Mouse (Mus musculus) cerebellum, adult 11 months (tissue): ENCODE measurements around the gene Snrnp70.

ENCODE experiments used
- DNase-seq: peaks from one replicate; pipeline ENCODE4 v3.0.0; 2022

Snrnp70 gene

GRCm38 (mm10) chr7:45335056-45335455 is 60.5 kb downstream of the Snrnp70 start, which contains the start of gene Hrc:
Hrc (plus strand) TSS chr7:45335290.
- DNase-seq = no peak

- no peak for DNase-seq
These were observed 60.9 kb downstream of the Snrnp70 start for GRCm38 (mm10) chr7:45334605-45335004.

GRCm38 (mm10) chr7:45333431-45333982 is 62.0 kb downstream of the Snrnp70 start, which contains the start of gene Trpm4:
Trpm4 (minus strand) TSS chr7:45333780.
- peak; percentile 56 for DNase-seq

- DNase-seq = no peak
These were observed 62.7 kb downstream of the Snrnp70 start for GRCm38 (mm10) chr7:45332685-45333425.

GRCm38 (mm10) chr7:45331502-45331901 is 64.0 kb downstream of the Snrnp70 start:
- DNase-seq = no peak

GRCm38 (mm10) chr7:45328841-45329475 is 66.6 kb downstream of the Snrnp70 start:
- DNase-seq = no peak
